Mouse (Mus musculus): ENCODE results near the gene Tchp.
A peak's percentile ranks its signal among the peaks of the same experiment; 100 is the strongest.

Gene Tchp

GRCm38 (mm10) chr5:114707265-114708068 lies at the start of gene Tchp:
Gene Tchp (plus strand): TSS chr5:114707760.
- peak; percentile 95 for DNase-seq (ENCODE audit: low read depth, low spot score)

GRCm38 (mm10) chr5:114658255-114658654 lies 49.3 kb upstream of the Tchp start, which contains the start of gene Trpv4:
Gene Trpv4 (minus strand): TSS chr5:114658421.
- DNase-seq (ENCODE audit: low read depth, low spot score): no peak

GRCm38 (mm10) chr5:114661029-114661428 lies 46.5 kb upstream of the Tchp start:
- DNase-seq (ENCODE audit: low read depth, low spot score): no peak

GRCm38 (mm10) chr5:114664139-114664538 lies 43.4 kb upstream of the Tchp start:
- DNase-seq (ENCODE audit: low read depth, low spot score): no peak

- DNase-seq (ENCODE audit: low read depth, low spot score): no peak
Measured at GRCm38 (mm10) chr5:114664750-114665149, 42.8 kb upstream of the Tchp start.

GRCm38 (mm10) chr5:114666659-114667058 lies 40.9 kb upstream of the Tchp start:
- no peak for DNase-seq (ENCODE audit: low read depth, low spot score)

GRCm38 (mm10) chr5:114667228-114667856 lies 40.2 kb upstream of the Tchp start:
- DNase-seq (ENCODE audit: low read depth, low spot score): peak; percentile 100

GRCm38 (mm10) chr5:114669014-114669413 lies 38.5 kb upstream of the Tchp start:
- no peak for DNase-seq (ENCODE audit: low read depth, low spot score)

GRCm38 (mm10) chr5:114673114-114673513 lies 34.4 kb upstream of the Tchp start:
- DNase-seq (ENCODE audit: low read depth, low spot score): peak; percentile 44

GRCm38 (mm10) chr5:114674594-114674993 lies 33.0 kb upstream of the Tchp start:
- DNase-seq (ENCODE audit: low read depth, low spot score): no peak

GRCm38 (mm10) chr5:114679841-114680591 lies 27.5 kb upstream of the Tchp start:
- DNase-seq (ENCODE audit: low read depth, low spot score): peak; percentile 42

- DNase-seq (ENCODE audit: low read depth, low spot score): peak; percentile 74
Measured at GRCm38 (mm10) chr5:114680676-114681285, 26.8 kb upstream of the Tchp start.

- peak; percentile 26 for DNase-seq (ENCODE audit: low read depth, low spot score)
Measured at GRCm38 (mm10) chr5:114681717-114682116, 25.8 kb upstream of the Tchp start.

- no peak for DNase-seq (ENCODE audit: low read depth, low spot score)
Measured at GRCm38 (mm10) chr5:114685986-114686385, 21.6 kb upstream of the Tchp start.

- DNase-seq (ENCODE audit: low read depth, low spot score): no peak
Measured at GRCm38 (mm10) chr5:114686726-114687210, 20.8 kb upstream of the Tchp start.

- peak; percentile 46 for DNase-seq (ENCODE audit: low read depth, low spot score)
Measured at GRCm38 (mm10) chr5:114687901-114688300, 19.7 kb upstream of the Tchp start.

- no peak for DNase-seq (ENCODE audit: low read depth, low spot score)
Measured at GRCm38 (mm10) chr5:114688703-114689102, 18.9 kb upstream of the Tchp start.

GRCm38 (mm10) chr5:114689700-114690366 lies 17.7 kb upstream of the Tchp start:
- DNase-seq (ENCODE audit: low read depth, low spot score): peak; percentile 59

GRCm38 (mm10) chr5:114690633-114691567 lies 16.7 kb upstream of the Tchp start, which contains the start of gene Gltp:
Gene Gltp (minus strand): TSS chr5:114690984.
- DNase-seq (ENCODE audit: low read depth, low spot score): peak; percentile 98

GRCm38 (mm10) chr5:114695775-114696174 lies 11.8 kb upstream of the Tchp start:
- peak; percentile 58 for DNase-seq (ENCODE audit: low read depth, low spot score)

All from CD4-positive, CD25-positive, alpha-beta regulatory T cell, adult 2 months (primary cell).